Mouse (Mus musculus): Measurements from ENCODE around the gene Coro1c. TPM values are rescaled to one million over a fixed set of nuclear protein-coding genes. Genes with fewer than 3 reads are reported as not detected.
A peak's percentile ranks its signal among the peaks of the same experiment; 100 is the strongest.

Gene Coro1c
- total RNA-seq, 2 experiments from 2014 or later, result 26.8 to 30.9 TPM

DNA sequence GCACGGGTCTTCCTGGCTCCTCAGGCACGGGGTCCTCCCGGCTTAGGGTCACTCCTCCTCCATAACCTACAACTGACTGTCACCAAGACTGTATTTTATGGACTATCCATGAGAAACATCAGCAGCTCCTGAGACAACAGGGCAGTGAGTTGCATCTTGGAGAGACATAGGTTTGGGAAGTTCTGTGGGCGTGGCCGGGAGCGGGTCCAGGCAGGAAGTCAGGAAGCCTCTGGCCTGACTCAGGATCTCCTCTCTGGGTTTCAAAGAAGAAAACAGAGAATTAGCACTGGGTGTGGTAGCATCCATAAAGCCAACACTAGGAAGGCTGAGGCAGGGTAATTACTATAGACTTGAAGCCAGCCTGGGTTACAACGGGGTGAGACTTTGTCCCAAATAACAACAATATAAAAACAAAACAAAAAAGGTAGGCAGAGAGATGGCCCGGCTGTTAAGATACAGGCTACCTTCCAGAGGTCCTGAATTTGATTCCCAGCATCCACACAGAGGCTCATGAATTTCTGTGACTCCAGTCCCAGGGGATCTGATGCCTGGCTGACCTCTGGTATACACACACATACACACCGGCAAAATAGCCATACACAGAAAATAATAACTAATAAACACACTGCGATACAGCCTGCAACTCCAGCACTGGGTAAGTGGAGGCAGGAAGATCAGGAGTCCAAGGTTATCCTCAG is 21.5 kb upstream of the Coro1c start:
- ATAC-seq (replicated peaks; ENCODE audit: low FRiP score, poor library complexity, severe bottlenecking), result no peak

DNA sequence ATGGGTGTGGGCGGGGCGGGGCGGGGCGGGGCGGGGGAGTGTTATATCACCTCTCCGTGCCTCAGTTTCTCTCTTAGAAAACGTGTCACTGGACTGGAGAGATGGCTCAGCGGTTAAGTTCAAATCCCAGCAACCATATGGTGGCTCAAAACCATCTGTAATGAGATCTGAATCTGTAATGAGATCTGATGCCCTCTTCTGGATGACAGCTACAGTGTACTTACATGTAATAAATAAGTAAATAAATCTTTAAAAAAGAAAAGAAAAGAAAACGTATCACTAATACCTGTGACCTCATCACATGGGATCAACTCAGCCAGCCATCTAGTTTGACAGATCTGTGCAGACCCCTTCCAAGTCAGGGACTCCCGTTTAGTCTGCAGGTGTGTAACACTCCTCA is 21.0 kb upstream of the Coro1c start:
- ATAC-seq (replicated peaks; ENCODE audit: low FRiP score, poor library complexity, severe bottlenecking), result no peak

DNA sequence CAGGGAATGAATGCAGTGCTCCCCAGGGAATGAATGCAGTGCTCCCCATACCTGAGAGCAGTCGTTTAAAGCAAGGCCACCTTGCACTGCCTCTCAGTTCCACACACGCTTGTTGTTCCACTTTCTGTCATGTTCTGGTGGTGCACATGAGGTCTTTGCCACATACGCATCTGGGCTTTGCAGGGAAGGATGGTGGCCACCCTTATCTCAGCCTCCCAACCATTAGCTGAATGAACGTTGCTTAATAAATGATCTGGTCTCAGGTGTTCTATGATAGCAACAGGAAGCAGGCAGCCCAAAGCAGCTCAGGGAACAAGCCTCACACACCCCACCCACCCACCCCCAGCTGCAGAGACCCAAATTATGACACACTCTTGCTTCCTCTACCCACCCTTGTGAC is 16.1 kb upstream of the Coro1c start:
- no peak for ATAC-seq (replicated peaks; ENCODE audit: low FRiP score, poor library complexity, severe bottlenecking)

DNA sequence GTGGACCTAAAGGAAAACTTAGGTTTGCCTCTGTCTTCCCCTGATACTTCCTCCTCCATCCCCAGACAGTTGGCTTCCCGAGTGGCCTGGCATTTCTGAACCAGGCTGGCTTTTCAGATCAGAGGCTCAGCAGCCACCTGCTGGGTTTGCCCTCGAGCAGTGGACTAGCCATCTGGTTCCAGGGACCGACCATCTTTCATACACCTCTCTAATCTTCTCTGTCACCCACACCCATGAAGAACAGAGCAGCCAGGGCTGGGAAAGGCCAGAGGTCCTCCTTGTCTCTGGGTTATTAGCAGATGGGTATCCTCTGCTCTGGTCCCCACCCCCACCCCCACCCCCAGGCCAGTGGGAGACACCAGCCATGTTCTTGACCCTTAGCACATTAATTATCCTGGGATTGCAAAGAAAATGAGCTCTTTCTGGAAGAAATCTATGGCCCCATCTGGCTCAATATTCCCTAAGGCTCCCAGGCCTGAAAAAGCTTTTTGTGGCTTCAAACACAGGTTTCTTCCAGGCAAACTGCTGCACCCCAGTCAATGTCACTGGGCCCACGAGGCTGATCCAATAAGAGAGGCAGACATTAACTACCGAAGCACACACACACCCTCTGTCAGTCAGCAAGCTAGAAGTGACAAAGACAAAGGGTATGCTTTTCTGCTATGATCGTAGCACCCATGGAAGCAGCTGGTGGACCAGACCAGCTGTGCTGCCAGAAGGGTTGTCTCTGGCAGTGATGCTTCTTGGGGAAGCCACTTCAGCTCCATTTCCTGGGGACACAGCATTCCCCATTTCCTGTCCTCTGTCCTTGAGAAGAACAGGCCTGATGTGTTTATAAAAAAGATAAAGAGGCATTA is 13.0 kb upstream of the Coro1c start:
- no peak for ATAC-seq (replicated peaks; ENCODE audit: low FRiP score, poor library complexity, severe bottlenecking)

DNA sequence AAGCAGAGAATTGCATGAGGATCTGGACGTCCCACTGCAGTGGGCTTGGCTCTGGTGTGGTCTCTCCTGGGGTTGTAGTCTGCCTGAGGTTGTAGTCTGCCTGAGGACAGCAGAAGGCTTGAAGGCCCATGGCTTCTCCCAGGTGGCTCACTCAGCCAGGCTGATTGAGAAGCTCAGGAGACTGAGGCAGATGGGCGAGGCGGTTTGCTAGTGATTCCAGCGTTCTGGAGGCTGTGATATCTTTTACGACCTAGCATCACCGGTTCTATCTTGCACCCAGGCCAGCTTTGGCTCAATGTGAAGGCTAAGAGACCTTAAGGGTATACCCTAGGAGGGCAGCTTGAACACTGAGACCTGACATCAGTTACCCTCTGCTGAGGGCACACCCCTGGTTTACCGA is 10.5 kb upstream of the Coro1c start:
- no peak for ATAC-seq (replicated peaks; ENCODE audit: low FRiP score, poor library complexity, severe bottlenecking)

DNA sequence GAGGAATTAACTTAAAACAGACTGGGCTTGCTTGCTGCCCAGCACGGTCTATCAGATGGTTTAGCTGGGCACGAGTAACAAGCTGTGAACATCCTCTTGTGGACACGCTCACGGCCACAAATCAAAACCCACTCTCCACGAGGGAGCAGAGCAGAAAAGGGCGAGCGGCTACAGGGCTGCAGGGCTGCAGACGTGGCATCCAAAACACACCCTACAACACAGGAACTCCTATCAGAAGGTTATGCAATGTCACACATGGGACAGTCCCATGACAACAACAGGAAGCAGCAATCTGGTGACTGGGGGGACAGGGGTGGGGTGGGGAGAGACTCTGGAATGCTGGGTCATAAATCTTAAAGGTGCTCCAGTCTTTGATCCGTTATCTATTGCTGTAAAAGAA is 10.1 kb upstream of the Coro1c start:
- no peak for ATAC-seq (replicated peaks; ENCODE audit: low FRiP score, poor library complexity, severe bottlenecking)

DNA sequence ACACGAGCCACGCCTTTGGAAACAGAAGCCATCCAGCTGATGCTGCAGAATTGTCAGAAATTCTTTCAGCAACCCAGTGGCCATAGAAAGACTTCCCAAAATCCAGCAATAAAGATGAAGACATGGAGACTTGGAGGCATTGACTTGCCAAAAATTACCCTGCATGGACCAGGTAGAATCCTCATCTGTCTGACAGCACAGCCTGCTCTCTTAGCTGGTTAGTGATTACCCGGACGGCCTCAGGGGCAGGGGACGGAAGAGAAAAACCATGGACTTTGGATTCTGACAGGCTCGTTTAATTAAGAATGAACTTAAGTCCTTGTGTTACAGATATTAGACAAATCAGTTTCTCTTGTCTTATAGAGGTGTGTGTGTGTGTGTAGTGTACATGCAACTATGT is 2.1 kb upstream of the Coro1c start:
- ATAC-seq (replicated peaks; ENCODE audit: low FRiP score, poor library complexity, severe bottlenecking), result no peak

DNA sequence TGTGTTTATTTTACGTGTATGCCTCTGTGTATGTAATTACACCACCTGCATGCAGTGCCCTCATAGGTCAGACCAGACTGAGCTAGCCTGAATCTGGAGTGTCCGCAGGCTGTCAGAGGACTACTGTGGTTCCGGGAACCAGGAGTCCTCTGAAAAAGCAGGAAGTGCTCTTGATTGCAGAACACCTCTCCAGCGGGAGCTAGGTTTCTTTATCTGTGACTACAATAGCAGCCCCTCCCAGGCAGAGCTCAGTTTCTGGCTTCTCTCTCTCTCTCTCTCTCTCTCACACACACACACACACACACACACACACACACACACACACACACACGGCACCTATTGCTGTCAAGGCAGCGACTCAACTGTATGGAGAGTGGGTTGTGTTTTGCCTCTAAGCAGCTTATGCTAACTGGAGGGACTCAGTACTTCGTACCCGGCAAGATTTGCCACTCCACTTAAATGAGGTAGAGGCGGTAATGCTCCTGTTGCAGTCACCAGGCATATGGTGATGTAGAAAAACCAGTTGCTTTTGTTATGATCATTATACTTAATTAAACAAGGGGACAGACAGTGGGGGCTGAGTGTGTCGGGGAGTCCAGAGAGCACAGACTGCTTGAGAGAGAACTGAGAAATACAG is 1.6 kb upstream of the Coro1c start:
- ATAC-seq (replicated peaks; ENCODE audit: low FRiP score, poor library complexity, severe bottlenecking), result no peak

DNA sequence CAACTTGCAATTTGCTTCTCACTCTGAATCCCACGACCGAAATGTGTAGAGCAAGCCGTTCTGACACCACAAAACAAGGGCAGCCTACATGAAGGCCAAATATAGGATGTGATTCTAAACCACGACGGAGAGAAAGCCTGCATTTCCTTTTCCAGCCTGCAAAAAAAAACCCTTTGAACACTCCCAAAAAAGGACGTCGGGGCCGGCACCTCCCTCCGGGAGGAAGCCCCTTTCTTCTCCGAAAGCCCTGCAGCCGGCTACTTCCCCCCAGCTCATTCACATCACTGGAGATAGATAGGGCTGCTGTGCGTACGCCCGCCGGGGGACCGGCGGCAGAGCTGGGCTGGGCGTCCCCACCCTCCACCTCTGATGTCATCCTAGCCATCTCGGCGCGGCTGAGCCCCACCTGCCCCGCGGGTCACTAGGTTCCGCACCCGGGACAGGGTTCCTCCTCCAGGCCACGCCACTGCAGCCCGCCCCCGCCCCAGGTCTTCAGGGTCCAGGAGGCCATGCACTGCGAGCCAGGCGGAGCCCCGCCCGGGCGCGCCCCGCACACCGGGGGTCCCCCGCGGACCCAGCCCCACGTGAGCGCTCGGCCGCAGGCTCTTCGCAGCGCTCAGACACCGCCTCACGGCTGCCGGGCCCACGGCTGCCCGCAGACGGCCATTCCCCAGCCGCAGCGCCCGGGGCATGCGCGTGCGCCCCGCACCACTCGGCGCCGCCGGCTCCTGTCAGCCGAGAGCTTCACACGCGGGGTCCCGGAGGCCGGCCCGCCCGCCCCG is 581 bp downstream of the Coro1c start:
- ATAC-seq (replicated peaks; ENCODE audit: low FRiP score, poor library complexity, severe bottlenecking), result peak; percentile 80

DNA sequence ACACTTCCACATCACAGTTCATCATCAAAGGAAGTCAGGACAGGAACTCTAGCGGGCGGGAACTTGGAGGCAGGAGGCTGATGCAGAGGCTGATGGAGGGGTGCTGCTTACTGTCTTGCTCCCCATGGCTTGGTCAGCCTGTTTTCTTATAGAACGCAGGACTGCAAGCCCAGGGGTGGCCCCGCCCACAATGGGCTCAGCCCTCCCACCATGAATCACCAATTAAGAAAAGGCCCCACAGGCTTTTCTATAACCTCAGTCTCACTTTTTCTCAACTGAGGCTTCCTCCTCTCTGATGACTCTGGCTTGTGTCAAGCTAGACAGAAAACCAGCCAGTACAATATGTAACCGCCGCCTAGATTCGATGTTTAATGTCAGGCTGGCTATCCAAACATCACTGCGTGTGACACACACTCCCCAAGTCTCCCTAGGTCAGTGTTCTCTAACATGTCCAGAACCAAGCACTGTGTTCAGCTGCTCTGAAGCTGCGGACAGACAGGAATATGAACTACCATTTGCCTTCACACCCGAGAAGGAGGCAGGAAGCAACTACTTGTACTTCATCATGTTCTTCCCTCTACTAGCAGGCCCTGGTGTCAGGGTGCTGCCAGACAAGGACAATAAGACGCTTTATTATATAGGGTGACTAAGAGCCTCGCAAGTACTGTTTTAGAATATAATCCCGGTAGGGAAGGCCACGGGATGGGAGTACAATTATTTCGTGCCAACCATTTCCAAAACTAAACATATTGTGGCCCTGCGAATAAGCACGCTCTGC is 1.4 kb downstream of the Coro1c start:
- ATAC-seq (replicated peaks; ENCODE audit: low FRiP score, poor library complexity, severe bottlenecking), result peak; percentile 57

DNA sequence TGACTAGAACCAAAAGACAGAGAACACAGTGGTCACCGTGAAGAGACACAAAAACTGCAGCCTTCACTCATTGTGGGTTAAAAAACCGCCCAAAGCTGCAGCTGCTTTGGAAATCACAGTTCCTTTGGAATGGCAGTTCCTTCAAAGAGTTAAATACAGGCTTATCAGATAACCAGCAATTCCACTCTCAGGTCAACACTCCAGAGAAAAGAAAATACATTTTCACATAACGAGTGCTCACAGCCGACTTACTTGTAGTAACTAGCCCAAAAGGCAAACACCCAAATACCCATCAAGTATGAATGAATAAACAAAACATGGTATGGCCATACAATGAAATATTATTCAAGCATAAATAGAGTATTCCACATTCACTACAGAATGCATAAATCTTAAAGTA is 3.6 kb downstream of the Coro1c start:
- ATAC-seq (replicated peaks; ENCODE audit: low FRiP score, poor library complexity, severe bottlenecking), result no peak

DNA sequence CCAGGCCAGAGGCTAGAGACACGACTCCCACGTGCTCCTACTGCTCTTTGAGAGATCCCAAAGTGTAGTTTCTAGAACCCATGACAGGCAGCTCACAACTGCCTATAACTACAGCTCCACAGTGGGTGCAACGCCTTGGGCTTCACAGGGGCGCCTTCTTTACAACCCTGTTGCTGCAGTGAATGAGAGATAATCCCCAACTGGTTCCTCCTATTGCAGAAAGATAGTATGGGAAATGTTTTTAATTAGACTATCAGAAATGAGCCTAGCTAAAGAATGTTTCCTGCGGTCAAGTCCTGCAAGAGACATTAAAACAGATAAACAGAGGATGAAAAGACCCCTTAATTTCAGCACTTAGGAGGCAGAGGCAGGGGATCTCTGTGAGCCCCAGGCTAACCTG is 5.6 kb downstream of the Coro1c start:
- no peak for ATAC-seq (replicated peaks; ENCODE audit: low FRiP score, poor library complexity, severe bottlenecking)

DNA sequence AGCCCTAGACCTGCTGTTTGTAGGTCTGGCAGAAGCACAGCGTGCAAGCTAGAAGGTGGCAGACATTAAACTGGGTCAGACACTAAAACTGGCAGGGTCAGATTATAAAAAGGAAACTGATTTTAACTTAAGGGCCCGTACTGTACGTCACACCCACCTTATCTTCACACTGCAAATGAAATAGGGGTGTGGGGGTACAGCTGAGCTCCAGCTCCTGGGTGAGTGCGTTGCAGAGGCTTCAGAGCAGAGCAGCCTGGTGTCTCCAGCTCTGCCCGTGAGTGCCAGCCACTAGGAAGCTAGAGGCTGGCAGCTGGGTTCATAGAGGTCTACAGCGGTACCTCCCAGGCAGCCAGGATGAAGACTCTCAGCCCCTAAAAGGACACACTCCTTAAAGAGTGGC is 6.5 kb downstream of the Coro1c start:
- peak; percentile 48 for ATAC-seq (replicated peaks; ENCODE audit: low FRiP score, poor library complexity, severe bottlenecking)

DNA sequence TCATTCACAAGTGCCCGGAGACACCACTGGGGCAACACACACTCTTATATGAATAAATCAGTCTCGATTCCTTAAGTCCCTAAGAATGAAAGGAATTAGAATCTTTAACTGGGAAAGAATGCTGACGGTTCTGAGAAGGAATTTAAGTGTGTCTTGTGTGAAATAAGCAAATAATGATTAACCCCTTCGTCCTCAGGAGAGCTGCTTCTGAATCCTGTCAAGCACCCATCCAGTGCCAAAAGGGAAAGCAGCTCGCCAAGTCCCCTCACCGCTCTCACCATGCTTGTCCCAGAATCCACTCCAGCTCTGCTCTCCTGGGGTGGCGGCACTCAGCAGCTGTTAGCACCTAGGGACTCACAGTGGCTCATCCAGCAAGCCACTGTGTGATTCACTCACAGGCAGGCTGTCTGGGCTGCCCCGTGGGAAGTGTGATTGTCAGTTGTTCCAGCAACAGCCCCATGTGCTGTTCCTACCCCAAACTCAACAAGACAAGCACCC is 7.4 kb downstream of the Coro1c start:
- ATAC-seq (replicated peaks; ENCODE audit: low FRiP score, poor library complexity, severe bottlenecking), result no peak

DNA sequence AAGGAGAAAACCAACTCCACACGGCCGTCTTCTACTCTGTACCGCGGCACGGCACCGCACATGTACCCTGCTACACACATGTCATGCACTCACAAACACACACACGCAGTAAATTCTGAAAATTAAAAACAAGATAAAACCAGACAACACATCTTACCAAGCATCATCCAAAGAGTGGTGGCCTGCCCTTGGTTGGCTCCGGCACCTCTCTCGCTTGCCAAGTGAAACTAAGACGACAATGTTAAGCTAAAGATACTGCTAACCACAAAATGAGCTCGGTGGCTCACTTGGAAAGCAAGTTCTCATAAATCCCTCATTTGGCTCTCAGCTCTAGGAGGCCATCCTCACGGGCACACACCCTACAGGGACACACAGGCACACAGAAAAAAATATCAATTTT is 9.0 kb downstream of the Coro1c start:
- no peak for ATAC-seq (replicated peaks; ENCODE audit: low FRiP score, poor library complexity, severe bottlenecking)

DNA sequence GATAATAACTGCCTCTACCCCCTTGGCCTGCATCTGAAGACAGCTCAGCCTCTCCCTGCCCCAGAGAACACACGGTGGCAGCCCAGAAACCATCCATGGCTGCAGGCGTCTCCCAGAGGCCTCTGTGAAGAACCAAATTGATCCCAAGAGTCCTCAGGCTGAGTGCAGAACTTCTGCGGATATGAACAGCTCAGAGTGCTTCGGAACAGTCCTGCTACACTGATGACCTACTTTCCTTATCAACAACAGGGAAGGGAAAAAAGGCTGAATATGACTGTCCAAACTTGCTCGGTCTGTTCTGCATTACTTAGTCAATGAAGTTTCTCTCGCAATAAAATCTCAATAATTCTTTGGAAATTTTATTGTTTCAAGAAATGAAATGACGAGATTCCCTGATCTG is 16.6 kb downstream of the Coro1c start:
- no peak for ATAC-seq (replicated peaks; ENCODE audit: low FRiP score, poor library complexity, severe bottlenecking)

DNA sequence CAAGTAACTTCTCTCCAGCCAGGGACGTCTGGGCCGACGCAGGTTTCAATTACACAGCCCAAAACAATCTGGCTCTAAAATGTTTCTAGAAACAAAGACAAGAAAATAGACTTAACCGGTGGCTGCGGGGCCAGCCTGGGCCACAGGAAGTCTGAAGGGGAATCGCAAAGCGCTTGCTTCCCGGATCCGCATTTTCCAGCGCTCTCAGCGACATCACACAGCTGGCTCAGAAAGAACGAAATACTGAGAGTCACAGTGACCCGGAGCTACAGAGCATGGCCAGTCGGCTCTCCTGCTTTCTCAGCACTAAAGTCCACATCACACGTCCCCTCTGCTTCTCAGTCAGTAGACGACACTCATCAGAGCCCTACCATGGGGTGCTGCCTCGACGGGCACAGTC is 17.7 kb downstream of the Coro1c start:
- no peak for ATAC-seq (replicated peaks; ENCODE audit: low FRiP score, poor library complexity, severe bottlenecking)

DNA sequence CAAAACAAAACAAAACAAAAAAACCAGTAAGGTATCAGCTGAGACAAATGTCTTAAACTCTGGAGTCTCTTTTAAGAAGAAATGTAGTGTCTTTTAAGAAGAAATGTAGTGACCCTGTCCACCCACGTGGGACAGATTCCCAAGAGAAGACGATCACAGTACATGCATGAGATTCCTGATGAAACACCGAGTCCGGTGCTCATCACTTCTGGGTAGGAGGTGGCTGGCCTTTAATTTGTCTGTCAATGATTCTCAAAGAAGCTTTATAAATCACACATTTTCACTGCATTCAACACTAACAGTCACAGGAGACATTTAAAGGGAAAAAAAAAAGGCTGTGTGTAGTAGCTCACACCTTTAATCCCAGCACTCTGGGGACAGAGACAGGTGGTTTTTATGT is 18.6 kb downstream of the Coro1c start:
- no peak for ATAC-seq (replicated peaks; ENCODE audit: low FRiP score, poor library complexity, severe bottlenecking)

DNA sequence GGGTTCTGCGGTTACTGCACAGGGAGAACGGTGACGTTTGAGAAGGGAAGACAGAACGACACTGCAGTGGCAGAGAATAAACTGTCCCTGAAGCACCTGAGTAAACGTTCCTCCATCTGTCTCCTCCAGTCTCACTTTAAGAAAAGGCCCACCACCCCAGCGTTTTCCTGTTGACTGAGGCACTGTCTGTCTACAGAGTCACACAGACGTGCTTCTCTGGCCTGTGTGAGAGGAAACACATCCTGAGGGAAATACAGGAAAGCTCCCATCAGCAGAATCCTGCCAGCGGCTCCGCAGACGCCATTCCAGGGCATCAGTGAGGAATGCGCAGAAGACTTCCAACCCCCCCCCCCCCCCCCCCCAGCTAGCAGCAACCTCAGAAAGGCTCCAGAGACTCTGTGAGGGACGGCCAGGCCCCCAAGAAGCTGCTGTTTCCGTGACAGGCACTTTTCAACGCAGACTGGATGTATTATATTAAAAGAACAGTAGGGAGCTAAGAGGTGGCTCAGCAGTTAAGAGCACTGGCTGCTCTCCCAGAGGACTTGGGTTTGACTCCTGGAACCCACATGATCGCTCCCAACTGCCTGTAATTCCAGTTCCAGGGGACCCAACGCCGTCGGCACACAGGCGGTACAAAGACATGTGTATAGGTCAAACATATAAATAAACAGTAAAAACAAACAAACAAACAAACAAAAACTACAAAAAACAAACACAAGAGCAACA is 19.2 kb downstream of the Coro1c start:
- no peak for ATAC-seq (replicated peaks; ENCODE audit: low FRiP score, poor library complexity, severe bottlenecking)
